Mouse (Mus musculus) forebrain, embryonic 10.5 days (tissue): Measurements from ENCODE around the gene Catsper2. TPM values are rescaled to one million over a fixed set of nuclear protein-coding genes. Genes with fewer than 3 reads are reported as not detected.

Experiments used
- DNase-seq: peaks from one replicate; pipeline ENCODE4 v3.0.0-alpha.2; 2017; ENCODE audit warnings: low spot score; ENCODE audit errors: extremely low spot score
- H3K27ac ChIP-seq: fragments of 300-500 bp; sonication (generic); 2 replicates; pipeline ENCODE4 v1.5.1; 2016; ENCODE audit warnings: mild to moderate bottlenecking
- H3K27me3 ChIP-seq: fragments of 300-500 bp; sonication (generic); 2 replicates; pipeline ENCODE4 v1.6.1; 2016; ENCODE audit warnings: mild to moderate bottlenecking; ENCODE audit not compliant: poor library complexity, severe bottlenecking
- H3K36me3 ChIP-seq: fragments of 300-500 bp; sonication (generic); replicated peaks from 2 replicates; pipeline ENCODE4 v1.6.1; 2016; ENCODE audit warnings: mild to moderate bottlenecking, moderate library complexity
- H3K4me1 ChIP-seq: fragments of 300-500 bp; sonication (generic); 2 replicates; pipeline ENCODE4 v1.6.1; 2016
- H3K4me3 ChIP-seq: fragments of 300-500 bp; sonication (generic); 2 replicates; pipeline ENCODE4 v1.5.1; 2016; ENCODE audit warnings: mild to moderate bottlenecking, moderate library complexity
- H3K9me3 ChIP-seq: fragments of 300-500 bp; sonication (generic); 2 replicates; pipeline ENCODE4 v1.6.1; 2016; ENCODE audit warnings: mild to moderate bottlenecking, moderate library complexity
- WGBS: fragments of 180-500 bp; shearing (Covaris S2); methylation state at CpG from one replicate; pipeline ENCODE4 v1.1.7; 2016; 5-methylcytosine and 5-hydroxymethylcytosine counted together
- microRNA-seq: library from miRNA; unstranded; fragments of <30 nt; microRNA quantifications from one replicate; pipeline ENCODE4, GENCODE M21; 2017
- polyA plus RNA-seq: library from polyadenylated mRNA; unstranded; fragments of >200 nt; fragmentation: Nextera tagmentation; extraction: Ambion mirVana; gene quantifications from 2 replicates; pipeline ENCODE4 v1.2.1, GENCODE M21; 2016

Gene Catsper2
- polyA plus RNA-seq, 1 experiment from 2014 or later, result 2.0 TPM

- DNase-seq, result no peak
- Histone ChIP-seq H3K36me3 (no peaks in the 10 kb centered on the region), H3K4me1 (peaks cover 26% of the 10 kb centered on the region), H3K27me3 (peaks cover 39% of the 10 kb centered on the region), H3K4me3 (no peak overlapping the region), H3K9me3 (no peaks in the 10 kb centered on the region), H3K27ac (no peak overlapping the region)
- 44% methylated on average over 4 of the region's 4 CpGs for WGBS
Observed at GRCm38 (mm10) chr2:121359461-121359860, 54.1 kb downstream of the Catsper2 start.

GRCm38 (mm10) chr2:121358381-121358780 lies 55.2 kb downstream of the Catsper2 start:
- WGBS, result under 1% methylated on average over 16 of the region's 16 CpGs
- Histone ChIP-seq H3K9me3 (no peaks in the 10 kb centered on the region), H3K36me3 (no peaks in the 10 kb centered on the region), H3K4me1 (peaks cover 32% of the 10 kb centered on the region), H3K27me3 (peaks cover 39% of the 10 kb centered on the region), H3K27ac (peak overlapping the region; percentile 41; the same call in 1 of the 2 replicates), H3K4me3 (peak overlapping the region; percentile 49)
- peak; percentile 50 for DNase-seq

GRCm38 (mm10) chr2:121357961-121358360 lies 55.6 kb downstream of the Catsper2 start:
- Histone ChIP-seq H3K36me3 (no peaks in the 10 kb centered on the region), H3K27ac (no peak overlapping the region), H3K4me1 (peaks cover 32% of the 10 kb centered on the region), H3K4me3 (peak overlapping the region; percentile 49), H3K9me3 (no peaks in the 10 kb centered on the region), H3K27me3 (peaks cover 39% of the 10 kb centered on the region)
- DNase-seq, result no peak
- 6% methylated on average over 4 of the region's 4 CpGs for WGBS

- Histone ChIP-seq H3K27ac (0 out of 2 replicates have a peak within 1 kb of the TSS, but pooled peaks have one; percentile 41), H3K36me3 (no peaks in the 10 kb centered on the region)
- 72% methylated on average over 5 of the region's 5 CpGs for WGBS
Observed at GRCm38 (mm10) chr2:121357494-121357893, 56.1 kb downstream of the Catsper2 start, which contains the start of gene Ckmt1. Gene Ckmt1 (plus strand): TSS chr2:121357714.

GRCm38 (mm10) chr2:121354820-121355592 lies 58.6 kb downstream of the Catsper2 start, which contains the start of gene Ppip5k1:
Gene Ppip5k1 (minus strand): TSS chr2:121355396.
- DNase-seq, result peak; percentile 98
- Histone ChIP-seq H3K27ac (peak within 1 kb of the TSS; percentile 93), H3K27me3 (peaks cover 39% of the 10 kb centered on the region), H3K36me3 (no peaks in the 10 kb centered on the region), H3K9me3 (no peaks in the 10 kb centered on the region), H3K4me1 (peaks cover 32% of the 10 kb centered on the region), H3K4me3 (peak within 1 kb of the TSS; percentile 67)
- WGBS, result under 1% methylated on average over 58 of the region's 58 CpGs

More at GRCm38 (mm10) chr2:121357494-121357893, 56.1 kb downstream of the Catsper2 start, which contains the start of gene Ckmt1:
- Histone ChIP-seq H3K4me3 (peak within 1 kb of the TSS; percentile 49), H3K4me1 (peaks cover 32% of the 10 kb centered on the region), H3K9me3 (no peaks in the 10 kb centered on the region), H3K27me3 (peaks cover 39% of the 10 kb centered on the region)
- DNase-seq, result no peak

GRCm38 (mm10) chr2:121354378-121354777 lies 59.2 kb downstream of the Catsper2 start:
- Histone ChIP-seq H3K9me3 (no peaks in the 10 kb centered on the region), H3K27ac (peak overlapping the region; percentile 93), H3K27me3 (peaks cover 34% of the 10 kb centered on the region), H3K4me1 (peaks cover 31% of the 10 kb centered on the region), H3K36me3 (0 out of 2 replicates have a peak, but pooled peaks cover 2% of the 10 kb centered on the region), H3K4me3 (peak overlapping the region; percentile 67)
- 4% methylated on average over 6 of the region's 6 CpGs for WGBS
- no peak for DNase-seq

- H3K27ac ChIP-seq, result no peak overlapping the region
- peaks cover 22% of the 10 kb centered on the region for H3K27me3 ChIP-seq
- H3K36me3 ChIP-seq, result 0 out of 2 replicates have a peak, but pooled peaks cover 3% of the 10 kb centered on the region
- H3K4me1 ChIP-seq, result peaks cover 19% of the 10 kb centered on the region
- 83% methylated on average over 8 of the region's 8 CpGs for WGBS
- no peaks in the 10 kb centered on the region for H3K9me3 ChIP-seq
- DNase-seq, result no peak
- H3K4me3 ChIP-seq, result no peak overlapping the region
Observed at GRCm38 (mm10) chr2:121353156-121353555, 60.4 kb downstream of the Catsper2 start.

Small RNA genes lying within 50 kb of the gene (microRNA-seq; reads per million reads assigned to microRNA genes)
- not detected for gene Gm22953

Other genes with a start within 250 kb of the Catsper2 start
- 88.0 and 89.4 TPM in 2 replicates for gene Tubgcp4, start 243.1 kb downstream of the Catsper2 start, polyA plus RNA-seq
- gene Zscan29, start 242.7 kb downstream of the Catsper2 start, polyA plus RNA-seq, result 12.4 and 14.6 TPM in 2 replicates
- gene Trp53bp1, start 142.4 kb downstream of the Catsper2 start, polyA plus RNA-seq, result 134 and 144 TPM in 2 replicates
- 6.5 and 6.6 TPM in 2 replicates for gene Map1a, start 124.2 kb downstream of the Catsper2 start, polyA plus RNA-seq
- gene Ppip5k1, start 58.4 kb downstream of the Catsper2 start, polyA plus RNA-seq, result 10.1 and 11.0 TPM in 2 replicates
- gene Ckmt1, start 56.1 kb downstream of the Catsper2 start, polyA plus RNA-seq, result 2.2 and 3.9 TPM in 2 replicates
- not detected in 2 replicates for gene Strc, start 26.6 kb downstream of the Catsper2 start, polyA plus RNA-seq
- 578 and 630 TPM in 2 replicates for gene Pdia3, start within 50 bp of the Catsper2 start, polyA plus RNA-seq
- 4.3 and 5.0 TPM in 2 replicates for gene Ell3, start 30.5 kb upstream of the Catsper2 start, polyA plus RNA-seq
- gene Serf2, start 35.4 kb upstream of the Catsper2 start, polyA plus RNA-seq, result 449 TPM in 2 replicates
- 142 and 161 TPM in 2 replicates for gene Hypk, start 39.5 kb upstream of the Catsper2 start, polyA plus RNA-seq
- 0.15 and 0.27 TPM in 2 replicates for gene Serinc4, start 43.0 kb upstream of the Catsper2 start, polyA plus RNA-seq
- gene Mfap1b, start 60.3 kb upstream of the Catsper2 start, polyA plus RNA-seq, result 53.5 and 53.7 TPM in 2 replicates
- 27.9 and 29.5 TPM in 2 replicates for gene Mfap1a, start 92.9 kb upstream of the Catsper2 start, polyA plus RNA-seq
- gene Wdr76, start 92.9 kb upstream of the Catsper2 start, polyA plus RNA-seq, result 15.0 and 15.8 TPM in 2 replicates